Mouse (Mus musculus) CH12.LX (cell line): ENCODE data around the gene Fam83c.

Experiments used
- CHD1 ChIP-seq: IDR thresholded peaks from 2 replicates; pipeline ENCODE4 v1.6.1; 2012; ENCODE audit warnings: low read depth, low read length, improper control_type of control experiment, inconsistent platforms
- CTCF ChIP-seq, 2 experiments: IDR thresholded peaks in 1 of 2; conservative IDR thresholded peaks in 1 of 2; 2 replicates each; pipeline ENCODE4 v1.5.1; 2011 to 2012; ENCODE audit warnings: low read depth in 2 of 2, low read length in 2 of 2, improper control_type of control experiment in 1 of 2, inconsistent platforms in 1 of 2, mild to moderate bottlenecking in 1 of 2, moderate library complexity in 1 of 2
- ELF1 ChIP-seq: IDR thresholded peaks from 2 replicates; pipeline ENCODE4 v1.6.1; 2014; ENCODE audit warnings: low read depth, mild to moderate bottlenecking, inconsistent platforms, low read length, improper control_type of control experiment
- EP300 ChIP-seq: IDR thresholded peaks from 2 replicates; pipeline ENCODE4 v1.6.1; 2011; ENCODE audit warnings: low read length, improper control_type of control experiment
- ETS1 ChIP-seq: conservative IDR thresholded peaks from 2 replicates; pipeline ENCODE4 v1.6.1; 2012; ENCODE audit warnings: low read depth, mild to moderate bottlenecking, inconsistent platforms, low read length, improper control_type of control experiment, moderate library complexity
- HCFC1 ChIP-seq: IDR thresholded peaks from 2 replicates; pipeline ENCODE4 v1.6.1; 2012; ENCODE audit warnings: low read depth, mild to moderate bottlenecking, inconsistent platforms, low read length, improper control_type of control experiment
- MEF2A ChIP-seq: IDR thresholded peaks from 2 replicates; pipeline ENCODE4 v1.6.1; 2014; ENCODE audit warnings: low read depth, mild to moderate bottlenecking, inconsistent platforms, low read length, improper control_type of control experiment, borderline replicate concordance
- MXI1 ChIP-seq: IDR thresholded peaks from 2 replicates; pipeline ENCODE4 v1.6.1; 2011; ENCODE audit warnings: mild to moderate bottlenecking, low read depth, low read length, improper control_type of control experiment
- POLR2A ChIP-seq: IDR thresholded peaks from 2 replicates; pipeline ENCODE4 v1.6.1; 2011; ENCODE audit warnings: low read depth, mild to moderate bottlenecking, improper control_type of control experiment, low read length
- SIN3A ChIP-seq: IDR thresholded peaks from 2 replicates; pipeline ENCODE4 v1.6.1; 2012; ENCODE audit warnings: low read length, improper control_type of control experiment, inconsistent platforms
- SMC3 ChIP-seq: IDR thresholded peaks from 2 replicates; pipeline ENCODE4 v1.6.1; 2011; ENCODE audit warnings: low read depth, low read length, improper control_type of control experiment
- TBP ChIP-seq: conservative IDR thresholded peaks from 2 replicates; pipeline ENCODE4 v1.6.1; 2011; ENCODE audit warnings: low read depth, low read length, improper control_type of control experiment
- USF1 ChIP-seq: IDR thresholded peaks from 2 replicates; pipeline ENCODE4 v1.6.1; 2014; ENCODE audit warnings: low read depth, mild to moderate bottlenecking, inconsistent platforms, low read length, improper control_type of control experiment

DNA sequence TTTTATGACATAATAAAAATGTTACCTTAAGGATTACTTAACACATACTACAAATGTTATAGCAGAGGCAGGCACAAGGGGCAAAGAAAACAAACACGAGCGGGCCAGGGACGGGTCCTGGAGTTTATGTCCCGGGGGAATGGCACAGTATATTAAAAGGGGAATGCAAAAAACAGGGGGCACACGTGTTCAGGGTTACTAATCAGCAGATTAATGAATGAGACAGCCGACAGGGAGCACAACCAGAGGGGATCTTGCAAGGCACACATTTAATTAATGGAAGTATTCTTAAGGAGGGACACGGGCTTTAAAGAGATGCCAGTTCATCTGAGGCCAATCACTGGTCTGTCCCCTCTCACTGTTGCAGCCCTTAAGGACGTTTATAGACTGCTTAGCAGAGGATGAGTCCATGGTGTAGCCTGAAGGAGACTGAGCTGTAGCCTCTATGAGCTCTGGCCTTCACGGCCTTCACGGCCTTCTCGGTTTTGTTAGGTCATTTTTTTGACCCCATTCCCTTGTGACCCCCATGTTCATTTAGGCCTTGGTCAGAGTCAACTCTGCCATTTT is 28.7 kb upstream of the Fam83c start:
- TF ChIP-seq USF1 = no peak
- no peak for TF ChIP-seq EP300
- TF ChIP-seq CHD1 = no peak
- TF ChIP-seq POLR2A = no peak
- TF ChIP-seq MEF2A = no peak
- no peak for TF ChIP-seq SMC3
- TF ChIP-seq CTCF (conservative IDR thresholded peaks at IDR 0.05 in 1 of 2, IDR thresholded peaks at IDR 0.05 in 1 of 2; ENCODE audit: low read depth in 2 of 2, low read length in 2 of 2) = no peak
- TF ChIP-seq TBP = no peak
- TF ChIP-seq MXI1 = no peak
- TF ChIP-seq ELF1 = no peak
- no peak for TF ChIP-seq SIN3A
- TF ChIP-seq ETS1 = no peak
- TF ChIP-seq HCFC1 = no peak
